Mouse (Mus musculus) MEL (cell line): Measurements from ENCODE around the gene Fam83d. TPM values are rescaled to one million over a fixed set of nuclear protein-coding genes. Genes with fewer than 3 reads are reported as not detected.

Experiments used
- DNase-seq: peaks from one replicate; pipeline ENCODE4 v3.0.0; 2011; ENCODE audit warnings: low read depth, low spot score
- H3K27ac ChIP-seq: 2 replicates; pipeline ENCODE4 v1.5.1; 2012; ENCODE audit warnings: low read depth, mild to moderate bottlenecking, control low read depth, low read length, moderate library complexity; ENCODE audit not compliant: control insufficient read depth
- H3K27me3 ChIP-seq, 2 experiments: fragments of 150-350 bp in 1 of 2; sonication (generic) in 1 of 2; 2 replicates each; pipeline ENCODE4 v1.6.1; 2012; ENCODE audit warnings: low read length in 2 of 2, mild to moderate bottlenecking in 2 of 2, improper control_type of control experiment in 1 of 2, moderate library complexity in 1 of 2; ENCODE audit not compliant: insufficient read depth in 2 of 2, control insufficient read depth in 1 of 2
- H3K36me3 ChIP-seq, 2 experiments: 2 replicates each; pipeline ENCODE4 v1.6.1; 2012 to 2014; ENCODE audit warnings: low read length in 2 of 2, improper control_type of control experiment in 1 of 2, inconsistent platforms in 1 of 2, mild to moderate bottlenecking in 1 of 2; ENCODE audit not compliant: insufficient read depth in 2 of 2, control insufficient read depth in 1 of 2
- H3K4me1 ChIP-seq, 2 experiments: fragments of 150-350 bp in 1 of 2; sonication (generic) in 1 of 2; 2 replicates each; pipeline ENCODE4 v1.6.1; 2012; ENCODE audit warnings: low read length in 2 of 2, improper control_type of control experiment in 1 of 2, mild to moderate bottlenecking in 1 of 2; ENCODE audit not compliant: insufficient read depth in 2 of 2, control insufficient read depth in 1 of 2
- H3K4me3 ChIP-seq, 2 experiments: fragments of 150-350 bp in 1 of 2; sonication (generic) in 1 of 2; 2 replicates each; pipeline ENCODE4 v1.5.1; 2012; ENCODE audit warnings: low read depth in 2 of 2, low read length in 2 of 2, mild to moderate bottlenecking in 2 of 2, moderate library complexity in 2 of 2, control low read depth in 1 of 2, improper control_type of control experiment in 1 of 2; ENCODE audit not compliant: control insufficient read depth in 1 of 2, insufficient read depth in 1 of 2
- H3K79me2 ChIP-seq: 2 replicates; pipeline ENCODE4 v1.6.1; 2012; ENCODE audit warnings: mild to moderate bottlenecking, low read length, moderate library complexity; ENCODE audit not compliant: control insufficient read depth, poor library complexity, insufficient read depth
- H3K9ac ChIP-seq: 2 replicates; pipeline ENCODE4 v1.6.1; 2012; ENCODE audit warnings: low read depth, mild to moderate bottlenecking, control low read depth, low read length, moderate library complexity; ENCODE audit not compliant: control insufficient read depth, poor library complexity, severe bottlenecking
- H3K9me3 ChIP-seq: fragments of 150-350 bp; sonication (generic); replicated peaks from 2 replicates; pipeline ENCODE4 v1.6.1; 2012; ENCODE audit warnings: mild to moderate bottlenecking, low read length, improper control_type of control experiment, moderate library complexity; ENCODE audit not compliant: insufficient read depth
- CHD1 ChIP-seq: IDR thresholded peaks from 2 replicates; pipeline ENCODE4 v1.6.1; 2012; ENCODE audit warnings: low read depth, mild to moderate bottlenecking, inconsistent platforms, low read length, improper control_type of control experiment
- CTCF ChIP-seq, 3 experiments: IDR thresholded peaks in 2 of 3; conservative IDR thresholded peaks in 1 of 3; 2 replicates each; pipeline ENCODE4 v1.5.1; 2011 to 2012; ENCODE audit warnings: low read length in 3 of 3, low read depth in 2 of 3, mild to moderate bottlenecking in 2 of 3, improper control_type of control experiment in 1 of 3, inconsistent platforms in 1 of 3, mixed read lengths in 1 of 3, moderate library complexity in 1 of 3; ENCODE audit not compliant: control insufficient read depth in 1 of 3, insufficient read depth in 1 of 3, poor library complexity in 1 of 3, severe bottlenecking in 1 of 3
- ELF1 ChIP-seq: IDR thresholded peaks from 2 replicates; pipeline ENCODE4 v1.6.1; 2014; ENCODE audit warnings: low read depth, mild to moderate bottlenecking, inconsistent platforms, low read length, improper control_type of control experiment, moderate library complexity
- EP300 ChIP-seq, 2 experiments: IDR thresholded peaks; 2 replicates each; pipeline ENCODE4 v1.6.1; 2011; ENCODE audit warnings: improper control_type of control experiment in 2 of 2, low read length in 2 of 2, low read depth in 1 of 2, mild to moderate bottlenecking in 1 of 2
- ETS1 ChIP-seq: IDR thresholded peaks from 2 replicates; pipeline ENCODE4 v1.6.1; 2012; ENCODE audit warnings: low read depth, mild to moderate bottlenecking, inconsistent platforms, low read length, improper control_type of control experiment, moderate library complexity
- GABPA ChIP-seq: IDR thresholded peaks from 2 replicates; pipeline ENCODE4 v1.6.1; 2012; ENCODE audit warnings: low read depth, mild to moderate bottlenecking, inconsistent platforms, low read length, improper control_type of control experiment, moderate library complexity
- GATA1 ChIP-seq: IDR thresholded peaks from 2 replicates; pipeline ENCODE4 v1.6.1; 2011; ENCODE audit warnings: low read depth, low read length, improper control_type of control experiment
- KAT2A ChIP-seq: conservative IDR thresholded peaks from 2 replicates; pipeline ENCODE4 v1.6.1; 2012; ENCODE audit warnings: low read depth, low read length, improper control_type of control experiment, inconsistent platforms
- MAFK ChIP-seq: IDR thresholded peaks from 2 replicates; pipeline ENCODE4 v1.6.1; 2011; ENCODE audit warnings: low read depth, mild to moderate bottlenecking, low read length, improper control_type of control experiment, borderline replicate concordance
- MXI1 ChIP-seq: IDR thresholded peaks from 2 replicates; pipeline ENCODE4 v1.6.1; 2011; ENCODE audit warnings: mild to moderate bottlenecking, low read depth, low read length, improper control_type of control experiment
- MYB ChIP-seq: IDR thresholded peaks from 2 replicates; pipeline ENCODE4 v1.6.1; 2011; ENCODE audit warnings: mild to moderate bottlenecking, low read depth, low read length, improper control_type of control experiment
- NELFE ChIP-seq: IDR thresholded peaks from 2 replicates; pipeline ENCODE4 v1.6.1; 2011; ENCODE audit warnings: low read depth, low read length, improper control_type of control experiment
- NRF1 ChIP-seq: IDR thresholded peaks from 2 replicates; pipeline ENCODE4 v1.6.1; 2014; ENCODE audit warnings: low read depth, mild to moderate bottlenecking, inconsistent platforms, low read length, improper control_type of control experiment, moderate library complexity; ENCODE audit not compliant: poor library complexity, insufficient read depth, severe bottlenecking
- POLR2A ChIP-seq, 2 experiments: IDR thresholded peaks; 2 replicates each; pipeline ENCODE4 v1.6.1; 2011 to 2012; ENCODE audit warnings: low read length in 2 of 2, mild to moderate bottlenecking in 2 of 2, control low read depth in 1 of 2, improper control_type of control experiment in 1 of 2, low read depth in 1 of 2, moderate library complexity in 1 of 2; ENCODE audit not compliant: control insufficient read depth in 1 of 2, insufficient read depth in 1 of 2, poor library complexity in 1 of 2
- POLR2AphosphoS2 ChIP-seq: IDR thresholded peaks from 2 replicates; pipeline ENCODE4 v1.6.1; 2011; ENCODE audit warnings: low read length, improper control_type of control experiment
- POLR2AphosphoS5 ChIP-seq: IDR thresholded peaks from 2 replicates; pipeline ENCODE4 v1.6.1; 2012; ENCODE audit warnings: low read depth, borderline replicate concordance, mild to moderate bottlenecking, inconsistent platforms, low read length, moderate library complexity, mixed read lengths
- RAD21 ChIP-seq: IDR thresholded peaks from 2 replicates; pipeline ENCODE4 v1.6.1; 2011; ENCODE audit warnings: mild to moderate bottlenecking, low read depth, low read length, improper control_type of control experiment
- RCOR1 ChIP-seq: IDR thresholded peaks from 2 replicates; pipeline ENCODE4 v1.6.1; 2012; ENCODE audit warnings: low read depth, mild to moderate bottlenecking, inconsistent platforms, low read length, improper control_type of control experiment
- SIN3A ChIP-seq: IDR thresholded peaks from 2 replicates; pipeline ENCODE4 v1.6.1; 2012; ENCODE audit warnings: low read length, improper control_type of control experiment, inconsistent platforms
- TAL1 ChIP-seq: IDR thresholded peaks from 2 replicates; pipeline ENCODE4 v1.6.1; 2012; ENCODE audit warnings: mild to moderate bottlenecking, inconsistent platforms, low read length, moderate library complexity, mixed read lengths
- TCF12 ChIP-seq: IDR thresholded peaks from 2 replicates; pipeline ENCODE4 v1.6.1; 2014; ENCODE audit warnings: low read depth, mild to moderate bottlenecking, inconsistent platforms, low read length, improper control_type of control experiment, moderate library complexity
- UBTF ChIP-seq: IDR thresholded peaks from 2 replicates; pipeline ENCODE4 v1.6.1; 2012; ENCODE audit warnings: low read depth, mild to moderate bottlenecking, inconsistent platforms, low read length, improper control_type of control experiment, moderate library complexity, borderline replicate concordance; ENCODE audit not compliant: insufficient read depth
- USF2 ChIP-seq, 2 experiments: IDR thresholded peaks; 2 replicates each; pipeline ENCODE4 v1.6.1; 2011 to 2012; ENCODE audit warnings: improper control_type of control experiment in 2 of 2, low read length in 2 of 2, borderline replicate concordance in 1 of 2, inconsistent platforms in 1 of 2, low read depth in 1 of 2, mild to moderate bottlenecking in 1 of 2; ENCODE audit not compliant: insufficient read depth in 1 of 2
- ZC3H11A ChIP-seq: IDR thresholded peaks from 2 replicates; pipeline ENCODE4 v1.6.1; 2012; ENCODE audit warnings: low read depth, mild to moderate bottlenecking, inconsistent platforms, low read length, improper control_type of control experiment
- ZNF384 ChIP-seq: IDR thresholded peaks from 2 replicates; pipeline ENCODE4 v1.6.1; 2012; ENCODE audit warnings: low read depth, mild to moderate bottlenecking, inconsistent platforms, low read length, improper control_type of control experiment
- polyA plus RNA-seq, 2 experiments: library from polyadenylated mRNA; stranded (reverse) in 1 of 2; unstranded in 1 of 2; fragments of >175 nt in 1 of 2; fragments of >200 nt in 1 of 2; gene quantifications; 2 replicates each; pipeline versions ENCODE4 v1.2.1 to v1.2.4; 2012; ENCODE audit warnings: low replicate concordance in 2 of 2, low read depth in 1 of 2; ENCODE audit not compliant: insufficient read length in 2 of 2, insufficient read depth in 1 of 2, missing spikeins in 1 of 2
- total RNA-seq: library from RNA; depleted of rRNA; stranded (reverse); fragments of 300-350 nt; gene quantifications from 2 replicates; pipeline ENCODE4 v1.2.3, GENCODE M21; 2012

Fam83d gene
- total and polyA plus RNA-seq, 3 experiments = 2.6 to 5.2 TPM; not detected in 1

- no peak overlapping the region for H3K9ac ChIP-seq
- DNase-seq = no peak
- no peak for TF ChIP-seq TAL1
- no peak for TF ChIP-seq POLR2AphosphoS5
- no peak for TF ChIP-seq EP300 (IDR thresholded peaks at IDR 0.05; ENCODE audit: low read depth in 1 of 2, low read length in 2 of 2)
- TF ChIP-seq POLR2A (IDR thresholded peaks at IDR 0.05; ENCODE audit: control insufficient read depth in 1 of 2, insufficient read depth in 1 of 2, low read depth in 1 of 2, low read length in 2 of 2, poor library complexity in 1 of 2) = no peak
- TF ChIP-seq NRF1 = no peak
- no peak for TF ChIP-seq NELFE
- no peak for TF ChIP-seq GABPA
- no peak for TF ChIP-seq POLR2AphosphoS2
- TF ChIP-seq ETS1 = no peak
- TF ChIP-seq CTCF (IDR thresholded peaks at IDR 0.05 in 2 of 3, conservative IDR thresholded peaks at IDR 0.05 in 1 of 3; ENCODE audit: control insufficient read depth in 1 of 3, insufficient read depth in 1 of 3, low read depth in 2 of 3, low read length in 3 of 3, poor library complexity in 1 of 3, severe bottlenecking in 1 of 3) = no peak
- H3K36me3 ChIP-seq = no peaks in the 10 kb centered on the region
- no peaks in the 10 kb centered on the region for H3K79me2 ChIP-seq
- no peak overlapping the region for H3K27ac ChIP-seq
- no peak overlapping the region for H3K4me3 ChIP-seq
- peaks cover 0 to 8% of the 10 kb centered on the region in 2 experiments; a peak in 3 of 4 replicates for H3K27me3 ChIP-seq
- H3K4me1 ChIP-seq = 0 out of 4 replicates have a peak, but pooled peaks cover 0 to under 1% of the 10 kb centered on the region in 2 experiments
- no peaks in the 10 kb centered on the region for H3K9me3 ChIP-seq
These were observed 5.6 kb upstream of the Fam83d start for GRCm38 (mm10) chr2:158762339-158762738.

- H3K27ac ChIP-seq = peak overlapping the region; percentile 32
These were observed 457 bp downstream of the Fam83d start for GRCm38 (mm10) chr2:158768350-158768749.

GRCm38 (mm10) chr2:158768771-158769170 lies 878 bp downstream of the Fam83d start:
- Histone ChIP-seq H3K27me3 (peaks cover 0 to 2% of the 10 kb centered on the region in 2 experiments; a peak in 1 of 4 replicates), H3K79me2 (peaks cover 2% of the 10 kb centered on the region; the same call in 1 of the 2 replicates), H3K9ac (peak overlapping the region; percentile 49), H3K9me3 (no peaks in the 10 kb centered on the region), H3K4me3 (peak overlapping the region; percentile 67 to 84), H3K36me3 (peaks cover 0 to 5% of the 10 kb centered on the region in 2 experiments; a peak in 1 of 4 replicates), H3K27ac (peak overlapping the region; percentile 32), H3K4me1 (peaks cover 0 to 13% of the 10 kb centered on the region in 2 experiments; a peak in 2 of 4 replicates)
- DNase-seq = peak; percentile 61
- TF ChIP-seq CHD1 = no peak
- TF ChIP-seq GABPA = no peak
- peak; percentile 51 for TF ChIP-seq MXI1
- peak; percentile 57; the same call in 1 of the 2 replicates for TF ChIP-seq TCF12
- peak; percentile 74 for TF ChIP-seq GATA1
- no peak for TF ChIP-seq POLR2AphosphoS5
- peak; percentile 66; the same call in 1 of the 2 replicates for TF ChIP-seq RCOR1
- no peak for TF ChIP-seq POLR2A (IDR thresholded peaks at IDR 0.05; ENCODE audit: control insufficient read depth in 1 of 2, insufficient read depth in 1 of 2, low read depth in 1 of 2, low read length in 2 of 2, poor library complexity in 1 of 2)
- TF ChIP-seq NELFE = no peak
- no peak for TF ChIP-seq MAFK
- TF ChIP-seq KAT2A = no peak
- no peak for TF ChIP-seq RAD21
- TF ChIP-seq SIN3A = peak; percentile 58
- no peak for TF ChIP-seq MYB
- no peak for TF ChIP-seq USF2 (IDR thresholded peaks at IDR 0.05; ENCODE audit: borderline replicate concordance in 1 of 2, insufficient read depth in 1 of 2, low read depth in 1 of 2, low read length in 2 of 2)
- TF ChIP-seq ZC3H11A = no peak
- TF ChIP-seq ELF1 = no peak

More at GRCm38 (mm10) chr2:158768350-158768749, 457 bp downstream of the Fam83d start:
- Histone ChIP-seq H3K9me3 (no peaks in the 10 kb centered on the region), H3K27me3 (peaks cover 0 to 2% of the 10 kb centered on the region in 2 experiments; a peak in 2 of 4 replicates), H3K4me1 (peaks cover 0 to 13% of the 10 kb centered on the region in 2 experiments; a peak in 2 of 4 replicates), H3K9ac (peak overlapping the region; percentile 49), H3K4me3 (peak overlapping the region; percentile 67 to 84), H3K36me3 (peaks cover 0 to 5% of the 10 kb centered on the region in 2 experiments; a peak in 1 of 4 replicates), H3K79me2 (peaks cover 2% of the 10 kb centered on the region; the same call in 1 of the 2 replicates)
- peak; percentile 77 for DNase-seq
- TF ChIP-seq UBTF (peak; percentile 86; the same call in 1 of the 2 replicates), POLR2A (IDR thresholded peaks at IDR 0.05; ENCODE audit: control insufficient read depth in 1 of 2, insufficient read depth in 1 of 2, low read depth in 1 of 2, low read length in 2 of 2, poor library complexity in 1 of 2) (no peak), NELFE (no peak; the same call in 1 of the 2 replicates), ZNF384 (no peak)
